Mouse (Mus musculus): ENCODE results near the gene Mapre3. TPM values are rescaled to one million over a fixed set of nuclear protein-coding genes. Genes with fewer than 3 reads are reported as not detected.

The Mapre3 gene
- polyA plus RNA-seq, 1 experiment from 2014 or later = 14.2 TPM

DNA sequence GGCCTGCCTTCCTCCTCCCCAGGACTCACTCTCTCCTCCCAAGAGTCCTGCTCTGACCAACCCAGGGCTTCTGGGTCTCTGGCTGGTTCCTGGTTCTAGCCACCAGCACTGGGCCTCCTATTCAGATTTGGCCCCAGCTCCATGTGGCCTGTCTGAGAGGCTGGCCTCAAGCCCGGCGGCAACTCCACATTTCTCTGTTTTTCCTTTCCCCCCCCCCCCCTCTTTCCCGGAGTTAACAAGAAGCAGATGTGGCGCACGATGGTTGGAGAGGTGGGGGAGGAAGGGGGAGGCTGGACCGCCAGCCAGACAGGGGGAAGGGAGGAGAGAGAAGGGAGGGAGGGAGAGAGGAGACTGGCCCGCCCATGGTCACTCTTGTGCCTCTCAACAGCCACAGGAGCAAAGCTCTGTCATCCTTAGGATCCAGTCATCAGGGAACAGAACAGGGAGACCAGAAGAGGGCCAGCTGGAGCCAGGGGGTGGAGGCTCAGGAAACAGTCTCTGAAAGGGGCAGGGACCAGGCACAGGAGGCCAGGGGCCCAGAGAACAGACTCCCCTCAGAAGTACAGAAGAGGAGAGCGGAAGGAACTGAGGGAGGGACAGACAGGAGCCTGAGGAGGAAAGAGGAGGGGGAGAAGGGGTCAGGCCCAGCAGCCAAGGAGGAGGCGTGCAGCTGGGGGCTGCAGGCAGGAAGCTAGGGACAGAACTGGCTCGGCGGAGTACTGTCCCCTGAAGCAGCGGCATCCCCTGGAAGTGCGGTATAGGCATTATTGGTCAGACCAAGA lies 98.8 kb downstream of the Mapre3 start, which contains the start of gene Emilin1:
Emilin1 (plus strand) TSS at position 343 of the 782 bp plus-strand sequence.
- H3K4me1 ChIP-seq (ENCODE audit: control insufficient read depth, insufficient read depth, low read length) = peaks cover 55% of the 10 kb centered on the region
- peak; percentile 56 for ATAC-seq (replicated peaks; ENCODE audit: insufficient number of reproducible peaks, low FRiP score, low TSS enrichment)

DNA sequence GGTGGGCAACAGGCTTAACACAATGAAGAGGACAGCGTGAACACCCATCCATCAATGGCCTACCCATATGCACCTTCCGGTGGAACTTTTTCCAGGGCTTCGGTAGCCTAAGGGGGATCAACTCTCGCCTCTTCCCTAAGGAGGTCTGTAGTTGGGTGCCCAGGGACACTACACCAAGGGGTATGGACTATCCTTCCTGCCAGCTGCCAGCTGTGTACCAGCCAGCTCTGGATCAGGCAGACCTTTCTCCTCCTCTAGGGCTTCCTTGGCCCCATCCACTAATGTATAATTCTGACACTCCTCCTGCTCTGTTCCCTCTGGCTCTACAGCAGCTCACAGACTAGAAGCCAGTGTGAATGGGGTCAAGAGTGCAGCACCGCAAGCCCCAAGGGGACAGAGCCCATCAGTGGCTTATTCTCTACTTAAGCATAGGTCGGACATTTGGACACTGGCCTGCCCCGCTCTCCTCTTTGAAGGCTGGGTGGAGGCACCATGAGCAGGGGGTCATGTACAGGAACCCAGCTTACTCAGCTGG lies 99.7 kb downstream of the Mapre3 start:
- peaks cover 11% of the 10 kb centered on the region for H3K36me3 ChIP-seq (ENCODE audit: control insufficient read depth, insufficient read depth, low read length)
- peak overlapping the region; percentile 54 for H3K4me3 ChIP-seq (ENCODE audit: low read depth, low read length)
- peaks cover 46% of the 10 kb centered on the region for H3K4me1 ChIP-seq (ENCODE audit: control insufficient read depth, insufficient read depth, low read length)
- H3K4me2 ChIP-seq = peak overlapping the region; percentile 75
- no peaks in the 10 kb centered on the region for H3K27me3 ChIP-seq (ENCODE audit: control insufficient read depth, insufficient read depth, low read length)
- 47% methylated on average over 7 of the region's 7 CpGs for WGBS (ENCODE audit: insufficient replicate concordance)
- peak overlapping the region; percentile 77 for H3K9ac ChIP-seq (ENCODE audit: low read depth, low read length)
- peak overlapping the region; percentile 92 for H3K27ac ChIP-seq (ENCODE audit: low read depth, low read length)
- H3K9me3 ChIP-seq (replicated peaks; ENCODE audit: control insufficient read depth, low read length) = no peaks in the 10 kb centered on the region
- no peak for ATAC-seq (replicated peaks; ENCODE audit: insufficient number of reproducible peaks, low FRiP score, low TSS enrichment)

More for the DNA sequence above, 98.8 kb downstream of the Mapre3 start, which contains the start of gene Emilin1:
- Histone ChIP-seq H3K4me2 (peak within 1 kb of the TSS; percentile 75), H3K4me3 (ENCODE audit: low read depth, low read length) (peak within 1 kb of the TSS; percentile 54), H3K9ac (ENCODE audit: low read depth, low read length) (peak within 1 kb of the TSS; percentile 77), H3K9me3 (replicated peaks; ENCODE audit: control insufficient read depth, low read length) (no peaks in the 10 kb centered on the region), H3K27ac (ENCODE audit: low read depth, low read length) (peak within 1 kb of the TSS; percentile 92), H3K27me3 (ENCODE audit: control insufficient read depth, insufficient read depth, low read length) (no peaks in the 10 kb centered on the region), H3K36me3 (ENCODE audit: control insufficient read depth, insufficient read depth, low read length) (peaks cover 7% of the 10 kb centered on the region)
- WGBS (ENCODE audit: insufficient replicate concordance) = 17% methylated on average over 11 of the region's 13 CpGs

DNA sequence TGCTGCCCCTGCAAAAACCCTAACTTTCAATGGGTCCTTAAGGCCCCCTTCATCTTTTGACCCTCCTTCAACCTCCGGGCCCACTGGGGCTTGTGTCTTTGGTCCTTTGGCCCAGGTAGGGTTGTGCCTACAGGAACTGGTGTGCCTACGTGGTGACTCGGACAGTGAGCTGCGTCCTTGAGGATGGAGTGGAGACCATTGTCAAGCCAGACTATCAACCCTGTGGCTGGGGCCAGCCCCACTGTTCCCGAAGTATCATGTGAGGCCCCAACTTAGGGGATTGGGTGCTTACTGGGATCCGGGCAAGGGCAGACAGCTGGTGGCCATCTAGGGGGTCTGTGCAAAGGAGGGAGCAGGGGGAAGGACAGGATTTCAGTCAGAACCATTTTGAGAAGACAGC lies 100.4 kb downstream of the Mapre3 start:
- Histone ChIP-seq H3K9me3 (replicated peaks; ENCODE audit: control insufficient read depth, low read length) (no peaks in the 10 kb centered on the region), H3K9ac (ENCODE audit: low read depth, low read length) (peak overlapping the region; percentile 77), H3K4me1 (ENCODE audit: control insufficient read depth, insufficient read depth, low read length) (peaks cover 40% of the 10 kb centered on the region), H3K36me3 (ENCODE audit: control insufficient read depth, insufficient read depth, low read length) (peaks cover 11% of the 10 kb centered on the region), H3K27me3 (ENCODE audit: control insufficient read depth, insufficient read depth, low read length) (no peaks in the 10 kb centered on the region), H3K4me3 (ENCODE audit: low read depth, low read length) (peak overlapping the region; percentile 54), H3K4me2 (peak overlapping the region; percentile 75), H3K27ac (ENCODE audit: low read depth, low read length) (peak overlapping the region; percentile 92; the same call in 1 of the 2 replicates)
- no peak for ATAC-seq (replicated peaks; ENCODE audit: insufficient number of reproducible peaks, low FRiP score, low TSS enrichment)
- WGBS (ENCODE audit: insufficient replicate concordance) = 52% methylated on average over 6 of the region's 6 CpGs

- Histone ChIP-seq H3K4me3 (ENCODE audit: low read depth, low read length) (peak overlapping the region; percentile 54), H3K4me2 (peak overlapping the region; percentile 75), H3K9ac (ENCODE audit: low read depth, low read length) (peak overlapping the region; percentile 77), H3K27me3 (ENCODE audit: control insufficient read depth, insufficient read depth, low read length) (no peaks in the 10 kb centered on the region), H3K36me3 (ENCODE audit: control insufficient read depth, insufficient read depth, low read length) (peaks cover 11% of the 10 kb centered on the region), H3K9me3 (replicated peaks; ENCODE audit: control insufficient read depth, low read length) (no peaks in the 10 kb centered on the region), H3K4me1 (ENCODE audit: control insufficient read depth, insufficient read depth, low read length) (peaks cover 39% of the 10 kb centered on the region), H3K27ac (ENCODE audit: low read depth, low read length) (peak overlapping the region; percentile 92)
- WGBS (ENCODE audit: insufficient replicate concordance) = 54% methylated on average over 9 of the region's 9 CpGs
- no peak for ATAC-seq (replicated peaks; ENCODE audit: insufficient number of reproducible peaks, low FRiP score, low TSS enrichment)
Measured at GRCm38 (mm10) chr5:30915456-30915855, 101.0 kb downstream of the Mapre3 start.

Other genes starting within 250 kb of the Mapre3 start
- 36.8 and 37.8 TPM in 2 replicates for gene Kcnk3, start 226.5 kb upstream of the Mapre3 start, polyA plus RNA-seq (2014; fragmentation: Nextera tagmentation; extraction: Ambion mirVana)
- 21.6 and 22.9 TPM in 2 replicates for gene Slc35f6, start 166.7 kb upstream of the Mapre3 start, polyA plus RNA-seq (2014; fragmentation: Nextera tagmentation; extraction: Ambion mirVana)
- gene Cenpa, start 147.9 kb upstream of the Mapre3 start, polyA plus RNA-seq (2014; fragmentation: Nextera tagmentation; extraction: Ambion mirVana) = 296 and 306 TPM in 2 replicates
- 2.9 and 3.5 TPM in 2 replicates for gene Dpysl5, start 103.1 kb upstream of the Mapre3 start, polyA plus RNA-seq (2014; fragmentation: Nextera tagmentation; extraction: Ambion mirVana)
- 47.8 and 48.2 TPM in 2 replicates for gene Tmem214, start 53.4 kb downstream of the Mapre3 start, polyA plus RNA-seq (2014; fragmentation: Nextera tagmentation; extraction: Ambion mirVana)
- 12.9 and 14.5 TPM in 2 replicates for gene Agbl5, start 74.1 kb downstream of the Mapre3 start, polyA plus RNA-seq (2014; fragmentation: Nextera tagmentation; extraction: Ambion mirVana)
- 445 and 470 TPM in 2 replicates for gene Ost4, start 93.1 kb downstream of the Mapre3 start, polyA plus RNA-seq (2014; fragmentation: Nextera tagmentation; extraction: Ambion mirVana)
- gene Emilin1, start 98.8 kb downstream of the Mapre3 start, polyA plus RNA-seq (2014; fragmentation: Nextera tagmentation; extraction: Ambion mirVana) = 90.5 and 123 TPM in 2 replicates
- gene Khk, start 106.8 kb downstream of the Mapre3 start, polyA plus RNA-seq (2014; fragmentation: Nextera tagmentation; extraction: Ambion mirVana) = 10.1 and 11.3 TPM in 2 replicates
- 4.4 and 5.4 TPM in 2 replicates for gene Cgref1, start 130.9 kb downstream of the Mapre3 start, polyA plus RNA-seq (2014; fragmentation: Nextera tagmentation; extraction: Ambion mirVana)
- 69.1 and 70.2 TPM in 2 replicates for gene Preb, start 145.7 kb downstream of the Mapre3 start, polyA plus RNA-seq (2014; fragmentation: Nextera tagmentation; extraction: Ambion mirVana)
- gene Tcf23, start 154.0 kb downstream of the Mapre3 start, polyA plus RNA-seq (2014; fragmentation: Nextera tagmentation; extraction: Ambion mirVana) = 0.04 and 0.15 TPM in 2 replicates
- gene Atraid, start 233.7 kb downstream of the Mapre3 start, polyA plus RNA-seq (2014; fragmentation: Nextera tagmentation; extraction: Ambion mirVana) = 96.8 and 101 TPM in 2 replicates
- 5.4 and 7.1 TPM in 2 replicates for gene Slc5a6, start 234.3 kb downstream of the Mapre3 start, polyA plus RNA-seq (2014; fragmentation: Nextera tagmentation; extraction: Ambion mirVana)
- gene Cad, start 240.1 kb downstream of the Mapre3 start, polyA plus RNA-seq (2014; fragmentation: Nextera tagmentation; extraction: Ambion mirVana) = 22.9 and 23.1 TPM in 2 replicates

Data from heart, embryonic 11.5 days (tissue).